In the genomic region with DNA sequence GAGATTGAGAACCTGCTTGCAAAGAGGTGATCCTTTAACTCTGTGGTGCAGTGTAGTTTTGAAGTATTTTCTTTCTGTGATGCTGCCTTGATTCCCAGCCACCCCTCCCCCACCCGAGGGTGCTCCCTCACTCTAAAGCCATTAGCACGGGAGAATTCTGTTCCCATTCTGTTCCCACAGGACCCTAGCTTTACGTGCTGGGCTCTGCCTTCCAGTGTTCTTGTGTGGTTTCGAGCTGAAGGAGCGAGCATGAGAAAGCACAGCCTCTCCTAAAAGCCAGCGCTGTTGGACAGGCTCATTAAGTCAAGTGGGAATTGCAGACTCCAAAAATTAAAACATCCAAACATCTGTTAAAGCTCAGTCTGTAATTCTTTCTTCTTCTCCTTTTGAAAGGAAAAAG, we compare ENCODE assay signal across 11 mouse cellular contexts. TPM values are rescaled to one million over a fixed set of nuclear protein-coding genes. Genes with fewer than 3 reads are reported as not detected.
DNase-seq lines count a peak whose midpoint lies in the region; ATAC-seq lines count a peak whose summit lies in the region.
"Had no signal": no experiment of that assay in that cellular context is flagged by ENCODE, and none has a peak within 500 bp of the region (broad histone marks: within the 10 kb centered on the region; RNA-seq: fewer than 3 reads in every experiment).

No protein-coding gene starts in this region.

- H3K9me3 ChIP-seq in lung, embryonic 15.5 days, result no peaks in the 10 kb centered on the region
- H3K9me3 ChIP-seq in heart, embryonic 12.5 days (replicated peaks), result no peaks in the 10 kb centered on the region
- H3K9me3 ChIP-seq: hindbrain, embryonic 15.5 days had no signal

- H3K27ac ChIP-seq in lung, embryonic 15.5 days, result peak overlapping the region; percentile 68
- no peak overlapping the region; the same call in 1 of the 2 replicates for H3K27ac ChIP-seq in heart, embryonic 12.5 days (ENCODE audit: poor library complexity, severe bottlenecking)
- H3K27ac ChIP-seq: hindbrain, embryonic 15.5 days; macrophage had no signal

- peaks cover 11% of the 10 kb centered on the region; the same call in 1 of the 2 replicates for H3K4me1 ChIP-seq in lung, embryonic 15.5 days
- H3K4me1 ChIP-seq in heart, embryonic 12.5 days (replicated peaks), result peaks cover 3% of the 10 kb centered on the region; the same call in 1 of the 2 replicates
- H3K4me1 ChIP-seq: hindbrain, embryonic 15.5 days had no signal

- no peak overlapping the region for H3K9ac ChIP-seq in lung, embryonic 15.5 days
- H3K9ac ChIP-seq in heart, embryonic 12.5 days, result no peak overlapping the region
- H3K9ac ChIP-seq: hindbrain, embryonic 15.5 days had no signal

- H3K36me3 ChIP-seq in lung, embryonic 15.5 days, result no peaks in the 10 kb centered on the region
- no peaks in the 10 kb centered on the region for H3K36me3 ChIP-seq in heart, embryonic 12.5 days
- H3K36me3 ChIP-seq: hindbrain, embryonic 15.5 days had no signal

- H3K27me3 ChIP-seq in lung, embryonic 15.5 days, result no peaks in the 10 kb centered on the region
- H3K27me3 ChIP-seq in heart, embryonic 12.5 days (replicated peaks), result no peaks in the 10 kb centered on the region
- H3K27me3 ChIP-seq: hindbrain, embryonic 15.5 days had no signal

- H3K4me2 ChIP-seq in lung, embryonic 15.5 days, result peak overlapping the region; percentile 35; the same call in 1 of the 2 replicates
- peak overlapping the region; percentile 31; the same call in 1 of the 2 replicates for H3K4me2 ChIP-seq in heart, embryonic 12.5 days
- H3K4me2 ChIP-seq: hindbrain, embryonic 15.5 days had no signal

- DNase-seq in adrenal gland, postnatal 10 days, result peak; percentile 29
- no peak for DNase-seq in adrenal gland, adult 2 months
- no peak for DNase-seq in lung, adult 18-20 months
- DNase-seq in skeletal muscle tissue, adult 2 months (ENCODE audit: low read depth, low spot score), result peak; percentile 55
- DNase-seq in right cerebral cortex, postnatal 25 days, result no peak
- no peak for DNase-seq in layer of hippocampus, adult 18-20 months (ENCODE audit: low spot score in 2 of 2)

- ATAC-seq in lung, embryonic 15.5 days (ENCODE audit: borderline replicate concordance, extremely low read depth, low FRiP score, low TSS enrichment), result peak; percentile 82; the same call in 1 of the 2 replicates
- no peak for ATAC-seq in heart, embryonic 12.5 days (ENCODE audit: insufficient number of reproducible peaks, low FRiP score)

- 11% methylated on average over 6 of the region's 6 CpGs for WGBS in lung, embryonic 15.5 days
- WGBS in heart, embryonic 12.5 days, result 13% methylated on average over 6 of the region's 6 CpGs

- H3K4me3 ChIP-seq in lung, embryonic 15.5 days, result no peak overlapping the region
- no peak overlapping the region for H3K4me3 ChIP-seq in heart, embryonic 12.5 days
- H3K4me3 ChIP-seq: hindbrain, embryonic 15.5 days had no signal

RNA-seq across cellular contexts. Expression of a gene that starts 40.5 kb away (rescaled TPM):
- 10 to 100 TPM; 57.2 to 88.0 TPM for total RNA-seq in adrenal gland, postnatal 10 days (2021)
- 100 to 1,000 TPM in 1 of 2 experiments, 10 to 100 TPM in 1; 95.2 to 101 TPM for total RNA-seq in adrenal gland, adult 2 months (2021)
- 12.6 and 15.9 TPM in 2 replicates for polyA plus RNA-seq in adrenal gland, adult 2 months (2012; rRNA removed)
- polyA plus RNA-seq in lung, embryonic 15.5 days (2015; fragmentation: Nextera tagmentation; extraction: Ambion mirVana), result 29.7 and 32.4 TPM in 2 replicates
- polyA plus RNA-seq in heart, embryonic 12.5 days (2016; fragmentation: Nextera tagmentation; extraction: Ambion mirVana), result 34.3 and 37.4 TPM in 2 replicates
- 10 to 100 TPM; 74.9 to 77.3 TPM for total RNA-seq in layer of hippocampus, adult 18-20 months (2021)
- total RNA-seq: MEL had no signal
- polyA plus RNA-seq: macrophage had no signal

Comparison
In these comparisons a context has a peak if more than half of its experiments do, and no peak if none do; other contexts are left out.
1. DNase-seq: peak in adrenal gland, postnatal 10 days (single experiment) and skeletal muscle tissue, adult 2 months (single experiment); none in adrenal gland, adult 2 months (single experiment), lung, adult 18-20 months (0 of 2), right cerebral cortex, postnatal 25 days (single experiment) and layer of hippocampus, adult 18-20 months (0 of 2).